Comparison of ENCODE assay signal across 11 mouse cellular contexts in genomic region chr14:46966206-46966605, GRCm38 (mm10).
A peak's percentile ranks its signal among the peaks of the same experiment; 100 is the strongest.
DNase-seq lines count a peak whose midpoint lies in the region; ATAC-seq and TF ChIP-seq lines count a peak whose summit lies in the region.
"Had no signal": no experiment of that assay in that cellular context is flagged by ENCODE, and none has a peak within 500 bp of the region (broad histone marks: within the 10 kb centered on the region; RNA-seq: fewer than 3 reads in every experiment).

No protein-coding gene starts in this region.

- peak overlapping the region; percentile 54; the same call in 1 of the 2 replicates for H3K9ac ChIP-seq in heart, embryonic 12.5 days
- H3K9ac ChIP-seq in limb, embryonic 14.5 days (ENCODE audit: low read depth, low read length, severe bottlenecking), result no peak overlapping the region
- H3K9ac ChIP-seq: forebrain, embryonic 12.5 days; neural tube, embryonic 12.5 days had no signal

- H3K27ac ChIP-seq in embryonic facial prominence, embryonic 10.5 days (replicated peaks), result peak overlapping the region; percentile 30; the same call in 1 of the 2 replicates
- peak overlapping the region; percentile 68 for H3K27ac ChIP-seq in heart, embryonic 12.5 days (ENCODE audit: poor library complexity, severe bottlenecking)
- H3K27ac ChIP-seq in limb, embryonic 14.5 days (replicated peaks; ENCODE audit: low read depth, low read length), result peak overlapping the region; percentile 77
- H3K27ac ChIP-seq in left cerebral cortex, adult 2 months, result no peak overlapping the region
- H3K27ac ChIP-seq: forebrain, embryonic 12.5 days; neural tube, embryonic 12.5 days had no signal

- WGBS in embryonic facial prominence, embryonic 10.5 days, result 64% methylated on average over 10 of the region's 10 CpGs
- 13% methylated on average over 10 of the region's 10 CpGs for WGBS in heart, embryonic 12.5 days
- WGBS in limb, embryonic 14.5 days, result 31% methylated on average over 10 of the region's 10 CpGs

- no peaks in the 10 kb centered on the region for H3K36me3 ChIP-seq in embryonic facial prominence, embryonic 10.5 days (replicated peaks)
- H3K36me3 ChIP-seq in heart, embryonic 12.5 days, result peaks cover 8% of the 10 kb centered on the region; the same call in 1 of the 2 replicates
- peaks cover 2% of the 10 kb centered on the region; the same call in 1 of the 2 replicates for H3K36me3 ChIP-seq in limb, embryonic 14.5 days (ENCODE audit: control insufficient read depth, insufficient read depth, low read length)
- H3K36me3 ChIP-seq: forebrain, embryonic 12.5 days; neural tube, embryonic 12.5 days had no signal

- H3K4me2 ChIP-seq in heart, embryonic 12.5 days, result peak overlapping the region; percentile 54
- peak overlapping the region; percentile 23 for H3K4me2 ChIP-seq in limb, embryonic 14.5 days (replicated peaks; ENCODE audit: low read depth, low read length, severe bottlenecking)
- H3K4me2 ChIP-seq: forebrain, embryonic 12.5 days; neural tube, embryonic 12.5 days had no signal

- TF ChIP-seq POLR2A in limb, embryonic 14.5 days (IDR thresholded peaks at IDR 0.05; ENCODE audit: borderline replicate concordance, extremely low read depth, insufficient read depth, insufficient read length), result no peak

- H3K9me3 ChIP-seq in embryonic facial prominence, embryonic 10.5 days, result no peaks in the 10 kb centered on the region
- no peaks in the 10 kb centered on the region for H3K9me3 ChIP-seq in heart, embryonic 12.5 days (replicated peaks)
- H3K9me3 ChIP-seq in limb, embryonic 14.5 days (ENCODE audit: control insufficient read depth, low read length), result no peaks in the 10 kb centered on the region
- H3K9me3 ChIP-seq: forebrain, embryonic 12.5 days; neural tube, embryonic 12.5 days had no signal

- no peaks in the 10 kb centered on the region for H3K27me3 ChIP-seq in embryonic facial prominence, embryonic 10.5 days (replicated peaks; ENCODE audit: low read depth, poor library complexity, severe bottlenecking)
- no peaks in the 10 kb centered on the region for H3K27me3 ChIP-seq in heart, embryonic 12.5 days (replicated peaks)
- H3K27me3 ChIP-seq in limb, embryonic 14.5 days (ENCODE audit: control insufficient read depth, insufficient read depth, low read length), result no peaks in the 10 kb centered on the region
- H3K27me3 ChIP-seq: forebrain, embryonic 12.5 days; neural tube, embryonic 12.5 days had no signal

- peaks cover 48% of the 10 kb centered on the region for H3K4me1 ChIP-seq in embryonic facial prominence, embryonic 10.5 days
- H3K4me1 ChIP-seq in heart, embryonic 12.5 days (replicated peaks), result peaks cover 60% of the 10 kb centered on the region
- H3K4me1 ChIP-seq in limb, embryonic 14.5 days (ENCODE audit: control insufficient read depth, insufficient read depth, low read length), result peaks cover 25% of the 10 kb centered on the region
- H3K4me1 ChIP-seq: neural tube, embryonic 12.5 days had no signal

- intact Hi-C loops in left cerebral cortex, adult 2 months (cut with DNase I), result no loop called here

- DNase-seq in Muller cell, postnatal 12 days (ENCODE audit: inconsistent ontology term), result peak; percentile 86
- no peak for DNase-seq in embryonic facial prominence, embryonic 10.5 days (ENCODE audit: low spot score)
- DNase-seq in limb, embryonic 14.5 days (ENCODE audit: low spot score), result peak; percentile 90
- no peak for DNase-seq in urinary bladder, postnatal 10 days (ENCODE audit: low spot score)
- no peak for DNase-seq in left cerebral cortex, adult 2 months (ENCODE audit: extremely low spot score in 1 of 2, low spot score in 2 of 2)
- no peak for DNase-seq in layer of hippocampus, adult 8-10 months (ENCODE audit: low spot score in 2 of 2)
- no peak for DNase-seq in thymus, postnatal 36 days
- DNase-seq: liver had no signal

- H3K4me3 ChIP-seq in embryonic facial prominence, embryonic 10.5 days, result no peak overlapping the region
- H3K4me3 ChIP-seq in heart, embryonic 12.5 days, result 0 out of 2 replicates have a peak overlapping the region, but pooled peaks have one; percentile 9
- no peak overlapping the region; the same call in 1 of the 2 replicates for H3K4me3 ChIP-seq in limb, embryonic 14.5 days (replicated peaks; ENCODE audit: low read length)
- no peak overlapping the region for H3K4me3 ChIP-seq in left cerebral cortex, adult 2 months
- H3K4me3 ChIP-seq: forebrain, embryonic 12.5 days; neural tube, embryonic 12.5 days had no signal

- TF ChIP-seq CTCF in left cerebral cortex, adult 2 months (IDR thresholded peaks at IDR 0.05), result no peak; the same call in 1 of the 2 replicates

- peak; percentile 70 for ATAC-seq in heart, embryonic 12.5 days (ENCODE audit: insufficient number of reproducible peaks, low FRiP score)
- peak; percentile 86 for ATAC-seq in limb, embryonic 14.5 days (ENCODE audit: low FRiP score, low read depth)

Comparison
In these comparisons a context has a peak if more than half of its experiments do, and no peak if none do; other contexts are left out.
1. DNase-seq: peak in Muller cell, postnatal 12 days (single experiment) and limb, embryonic 14.5 days (single experiment); none in embryonic facial prominence, embryonic 10.5 days (single experiment), urinary bladder, postnatal 10 days (single experiment), left cerebral cortex, adult 2 months (0 of 2), layer of hippocampus, adult 8-10 months (0 of 2) and thymus, postnatal 36 days (0 of 2).